Mouse (Mus musculus): ENCODE data around the gene Rps17.

Rps17 gene

DNA sequence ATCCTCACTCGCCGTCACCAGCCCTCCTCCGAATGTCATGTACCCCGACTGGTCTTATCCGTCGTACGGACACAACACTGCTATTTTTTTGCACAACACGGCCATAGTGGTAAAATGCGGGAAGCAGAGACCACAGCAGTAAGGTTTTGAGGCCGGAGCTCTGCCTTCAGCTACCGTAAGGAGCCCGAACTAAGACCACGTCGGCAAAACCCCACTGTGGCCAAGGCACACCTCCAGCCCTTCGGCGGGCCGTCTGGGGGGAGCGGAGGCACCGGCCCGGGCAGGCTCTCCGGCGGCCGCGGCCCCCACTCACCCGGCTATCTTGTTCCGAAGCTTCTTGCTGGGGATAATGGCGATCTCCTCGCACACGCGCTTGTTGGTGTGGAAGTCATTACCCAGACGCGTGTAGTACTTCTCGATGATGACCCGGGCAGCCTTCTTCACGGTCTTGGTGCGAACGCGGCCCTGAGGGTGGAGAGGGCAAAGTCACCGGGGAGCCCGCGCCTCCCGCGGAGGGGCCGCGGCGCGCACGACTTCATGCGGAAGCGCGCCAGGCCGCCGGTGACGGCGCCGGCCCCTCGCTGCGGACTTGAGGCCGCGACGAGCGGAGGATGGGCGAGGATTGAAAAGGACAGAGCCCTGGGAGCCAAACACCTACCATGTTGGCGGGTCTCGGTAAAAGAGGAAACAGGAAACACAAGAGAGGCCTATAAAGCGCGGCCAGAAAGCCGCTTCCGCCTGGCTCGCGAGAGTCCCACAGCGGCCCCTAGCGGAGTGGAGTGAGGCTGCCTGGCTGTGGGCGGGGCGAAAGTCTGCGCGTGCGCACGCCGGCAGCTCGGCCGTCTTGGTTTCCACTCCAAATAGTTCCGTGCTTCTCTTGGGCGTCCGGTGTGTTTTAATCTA is at the start of gene Rps17:
Gene Rps17 (minus strand): TSS at position 711 of the 903 bp plus-strand sequence.
- peak; percentile 97 for DNase-seq (ENCODE audit: low spot score in 2 of 2)

GRCm38 (mm10) chr7:81379363-81379762 is 34.3 kb upstream of the Rps17 start:
- DNase-seq (ENCODE audit: low spot score in 2 of 2): no peak

DNA sequence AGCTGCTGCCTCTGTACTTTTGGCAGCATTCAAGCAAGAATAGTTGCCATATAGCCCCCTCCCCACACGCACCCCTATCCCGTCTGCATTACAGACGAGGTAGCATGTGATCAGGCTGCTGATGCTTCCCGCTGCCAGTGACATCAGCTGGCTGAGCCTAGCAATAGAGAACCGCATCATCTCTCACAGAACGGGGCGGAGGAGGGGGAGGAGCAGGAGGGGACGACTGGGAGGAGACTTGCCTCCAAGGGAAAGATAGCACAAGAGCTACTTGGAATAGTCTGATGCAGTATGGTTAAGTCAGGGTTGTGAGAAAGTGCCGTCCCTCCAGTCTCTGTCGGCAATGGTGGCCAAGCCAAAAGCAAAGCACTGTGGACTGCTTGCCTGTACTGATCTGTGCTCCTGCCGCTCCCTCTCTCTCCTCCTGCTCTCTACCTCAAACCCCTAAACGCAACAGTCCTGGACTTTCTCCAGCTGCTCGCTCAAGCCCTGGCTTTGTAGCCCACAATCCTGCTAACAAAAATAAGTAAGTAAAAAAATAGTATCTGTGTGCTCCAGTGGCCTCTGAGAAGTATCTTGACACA is 27.4 kb upstream of the Rps17 start:
- no peak for DNase-seq (ENCODE audit: low spot score in 2 of 2)

DNA sequence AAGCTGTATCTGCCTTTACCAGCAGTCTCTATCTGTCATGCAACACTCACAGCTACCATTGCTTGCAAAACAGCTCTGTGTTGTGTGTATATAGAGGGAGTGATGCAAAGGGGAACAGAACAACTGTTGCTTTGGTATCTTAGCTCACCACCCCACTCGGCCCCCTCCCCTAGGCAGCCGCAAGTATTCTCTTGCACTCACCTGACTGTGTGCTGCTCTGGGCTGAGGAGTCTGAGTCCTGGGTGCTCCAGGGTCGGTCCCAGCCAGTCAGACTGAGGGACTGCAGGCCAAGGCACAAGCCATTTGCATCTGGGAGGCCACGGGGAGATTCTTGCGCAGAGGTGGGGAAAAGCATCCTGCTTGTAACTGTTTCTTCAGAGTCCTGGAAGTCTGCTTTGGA is 26.8 kb upstream of the Rps17 start:
- no peak for DNase-seq (ENCODE audit: low spot score in 2 of 2)

GRCm38 (mm10) chr7:81369724-81370123 is 24.7 kb upstream of the Rps17 start:
- no peak for DNase-seq (ENCODE audit: low spot score in 2 of 2)

GRCm38 (mm10) chr7:81367946-81368345 is 22.9 kb upstream of the Rps17 start:
- no peak for DNase-seq (ENCODE audit: low spot score in 2 of 2)

DNA sequence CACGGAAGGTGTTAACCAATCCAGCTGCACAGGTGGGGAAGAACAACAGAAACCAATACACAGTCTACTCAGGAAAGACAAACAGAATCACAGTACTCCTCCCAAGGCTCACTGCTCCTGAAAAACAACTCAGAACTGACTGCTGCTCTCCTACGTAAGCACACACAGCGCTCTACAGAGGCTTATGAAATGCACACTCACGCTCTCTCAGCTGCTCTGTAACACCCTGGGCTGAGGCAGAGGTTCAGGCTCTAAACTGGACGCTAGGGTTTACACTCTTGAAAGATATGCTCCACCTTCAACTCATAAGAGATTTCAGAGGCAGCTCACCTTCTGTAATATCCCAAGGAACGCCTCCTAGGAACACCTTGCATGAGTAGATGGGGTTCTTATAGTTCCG is 11.9 kb upstream of the Rps17 start:
- no peak for DNase-seq (ENCODE audit: low spot score in 2 of 2)

GRCm38 (mm10) chr7:81356360-81356759 is 11.3 kb upstream of the Rps17 start:
- DNase-seq (ENCODE audit: low spot score in 2 of 2): no peak

GRCm38 (mm10) chr7:81355746-81356145 is 10.7 kb upstream of the Rps17 start:
- DNase-seq (ENCODE audit: low spot score in 2 of 2): no peak

GRCm38 (mm10) chr7:81351826-81352225 is 6.8 kb upstream of the Rps17 start:
- no peak for DNase-seq (ENCODE audit: low spot score in 2 of 2)

DNA sequence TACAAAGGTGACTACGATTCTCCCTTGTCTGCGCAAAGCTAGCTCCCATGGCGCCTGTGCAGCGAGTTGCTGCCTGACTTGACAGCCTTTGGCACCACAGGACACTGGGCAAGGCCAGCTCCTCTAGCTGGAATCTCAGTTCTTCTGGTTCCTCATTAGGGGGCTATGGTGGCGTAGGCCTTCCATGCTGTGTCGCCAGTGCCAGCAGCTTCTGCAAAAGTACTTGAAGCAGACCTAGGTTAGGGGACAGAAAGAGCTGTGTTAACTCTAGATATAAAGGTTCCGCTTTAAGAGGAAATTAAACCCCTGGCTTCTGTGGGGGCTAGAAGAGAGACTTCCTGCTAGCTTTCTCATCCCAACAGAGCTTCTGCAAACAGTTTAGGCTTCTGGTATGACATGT is 3.2 kb upstream of the Rps17 start:
- no peak for DNase-seq (ENCODE audit: low spot score in 2 of 2)

GRCm38 (mm10) chr7:81345447-81346170 is 555 bp upstream of the Rps17 start:
- DNase-seq (ENCODE audit: low spot score in 2 of 2): no peak

- DNase-seq (ENCODE audit: low spot score in 2 of 2): no peak
These were observed 1.2 kb downstream of the Rps17 start for GRCm38 (mm10) chr7:81343831-81344230.

DNA sequence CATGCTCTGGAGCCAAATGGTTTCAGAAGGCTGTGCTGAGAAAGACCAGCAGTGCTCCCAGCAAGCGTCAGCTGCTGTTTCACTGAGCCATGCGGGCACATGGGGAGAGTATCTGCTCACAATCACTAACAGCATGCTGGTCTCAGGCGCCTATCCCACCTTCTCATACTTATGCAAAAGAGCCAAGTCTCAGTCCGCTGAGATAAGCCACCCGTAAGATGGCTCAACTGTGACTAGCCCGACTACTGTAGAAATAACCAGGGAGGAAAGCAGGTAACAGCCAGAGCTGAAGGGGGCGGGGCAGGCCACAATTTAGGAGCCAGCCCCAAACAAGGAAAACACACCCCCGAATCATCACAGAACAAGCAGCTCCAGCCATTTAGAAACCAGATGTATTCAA is 1.7 kb downstream of the Rps17 start:
- DNase-seq (ENCODE audit: low spot score in 2 of 2): no peak

- no peak for DNase-seq (ENCODE audit: low spot score in 2 of 2)
These were observed 2.5 kb downstream of the Rps17 start for GRCm38 (mm10) chr7:81342356-81343094.

- no peak for DNase-seq (ENCODE audit: low spot score in 2 of 2)
These were observed 3.5 kb downstream of the Rps17 start for GRCm38 (mm10) chr7:81341563-81341962.

DNA sequence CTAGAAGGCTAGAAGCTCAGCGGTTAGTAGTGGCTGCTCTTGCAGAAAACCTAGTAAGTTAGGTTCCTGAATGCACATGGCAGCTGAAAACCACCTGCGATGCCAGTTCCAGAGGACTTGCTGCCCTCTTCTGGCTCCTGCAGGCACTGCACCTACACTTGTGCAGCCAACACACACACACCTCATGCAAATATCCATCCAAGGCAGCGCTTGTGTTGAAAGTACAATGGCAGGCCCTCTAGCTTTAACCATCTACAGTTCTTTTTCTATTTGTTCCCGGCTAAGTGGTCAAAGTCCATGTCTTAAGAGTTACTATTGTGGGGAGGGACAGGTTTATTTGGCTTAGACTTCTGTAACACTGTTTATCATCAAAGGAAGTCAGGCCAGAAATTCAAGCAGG is 5.3 kb downstream of the Rps17 start:
- no peak for DNase-seq (ENCODE audit: low spot score in 2 of 2)

- DNase-seq (ENCODE audit: low spot score in 2 of 2): no peak
These were observed 6.6 kb downstream of the Rps17 start for GRCm38 (mm10) chr7:81338522-81338873.

DNA sequence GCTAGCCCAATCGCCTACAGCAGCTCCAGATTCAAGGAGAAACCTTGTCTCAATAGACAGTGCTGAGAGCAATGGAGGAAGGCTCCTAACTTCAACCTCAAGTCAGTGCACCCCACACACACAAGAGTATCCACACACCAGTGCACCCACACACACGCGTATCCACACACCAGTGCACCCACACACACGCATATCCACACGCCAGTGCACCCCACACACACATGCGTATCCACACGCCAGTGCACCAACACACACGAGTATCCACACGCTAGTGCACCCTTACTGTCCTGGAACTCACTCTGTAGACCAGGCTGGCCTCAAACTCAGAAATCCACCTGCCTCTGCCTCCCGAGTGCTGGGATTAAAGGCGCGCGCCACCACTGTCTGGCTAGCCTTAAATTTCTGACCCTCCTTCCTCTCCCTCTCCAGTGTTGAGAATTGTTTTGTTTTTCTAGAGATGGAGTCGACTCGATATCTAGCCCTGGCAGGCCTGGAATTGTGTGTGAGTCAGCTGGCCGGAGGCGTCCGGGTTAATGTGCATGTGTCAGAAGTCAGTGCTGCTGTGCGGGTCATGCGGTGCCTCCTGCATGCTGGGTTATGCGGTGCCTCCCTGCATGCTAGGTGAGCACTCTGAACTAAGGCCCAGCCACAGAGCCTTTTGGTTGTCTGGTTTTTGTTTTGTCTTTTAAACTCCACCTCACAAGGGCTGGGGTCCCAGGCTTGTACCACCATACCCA is 7.1 kb downstream of the Rps17 start:
- DNase-seq (ENCODE audit: low spot score in 2 of 2): no peak

DNA sequence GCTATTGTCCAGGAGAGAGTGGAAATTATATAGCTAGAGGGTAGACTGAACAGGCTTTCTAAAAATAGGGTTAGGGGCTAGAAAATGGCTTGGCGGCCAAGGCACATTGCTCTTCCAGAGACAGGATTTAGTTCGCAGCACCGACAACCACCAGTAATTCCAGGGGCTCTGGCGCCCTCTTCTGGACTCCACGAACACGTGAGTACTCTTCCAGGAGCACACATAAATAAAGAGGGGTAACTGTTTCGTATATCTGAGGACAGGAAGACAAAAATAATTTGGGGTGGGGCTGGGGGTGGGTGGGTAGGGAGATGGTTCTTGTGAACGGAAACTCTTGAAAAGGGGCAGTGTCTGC is 8.6 kb downstream of the Rps17 start:
- DNase-seq (ENCODE audit: low spot score in 2 of 2): no peak

- DNase-seq (ENCODE audit: low spot score in 2 of 2): no peak
These were observed 9.2 kb downstream of the Rps17 start for GRCm38 (mm10) chr7:81335705-81336431.
